Mouse (Mus musculus) brain, embryonic 14.5 days (tissue): ENCODE measurements around the gene Zswim7.

Experiments used
- CTCF ChIP-seq: fragments of 200-500 bp; IDR thresholded peaks from 2 replicates; pipeline ENCODE4 v1.5.1; 2012; ENCODE audit warnings: inconsistent platforms, mild to moderate bottlenecking, moderate library complexity, borderline replicate concordance; ENCODE audit not compliant: insufficient read depth, insufficient read length; ENCODE audit errors: extremely low read depth
- POLR2A ChIP-seq: fragments of 200-500 bp; IDR thresholded peaks from 2 replicates; pipeline ENCODE4 v1.6.1; 2012; ENCODE audit warnings: mild to moderate bottlenecking, inconsistent platforms, borderline replicate concordance; ENCODE audit not compliant: poor library complexity, insufficient read depth, insufficient read length, severe bottlenecking; ENCODE audit errors: extremely low read depth

- no peak for TF ChIP-seq CTCF
- TF ChIP-seq POLR2A, result no peak
Observed at GRCm38 (mm10) chr11:62268381-62268780, 12.8 kb downstream of the Zswim7 start.
